Mouse (Mus musculus) CH12.LX (cell line): ENCODE measurements at regions not wholly inside any gene's neighbourhood (a gene's known extent, or its start where the extent isn't known, plus 50 kb on each side); places are given as distances from the start of the nearest gene placed in this dataset.

Experiments used
- CTCF ChIP-seq, 2 experiments: IDR thresholded peaks in 1 of 2; conservative IDR thresholded peaks in 1 of 2; 2 replicates each; pipeline ENCODE4 v1.5.1; 2011 to 2012; ENCODE audit warnings: low read depth in 2 of 2, low read length in 2 of 2, improper control_type of control experiment in 1 of 2, inconsistent platforms in 1 of 2, mild to moderate bottlenecking in 1 of 2, moderate library complexity in 1 of 2
- EP300 ChIP-seq: IDR thresholded peaks from 2 replicates; pipeline ENCODE4 v1.6.1; 2011; ENCODE audit warnings: low read length, improper control_type of control experiment
- ETS1 ChIP-seq: conservative IDR thresholded peaks from 2 replicates; pipeline ENCODE4 v1.6.1; 2012; ENCODE audit warnings: low read depth, mild to moderate bottlenecking, inconsistent platforms, low read length, improper control_type of control experiment, moderate library complexity
- MAFK ChIP-seq: IDR thresholded peaks from 2 replicates; pipeline ENCODE4 v1.6.1; 2011; ENCODE audit warnings: low read length, improper control_type of control experiment; ENCODE audit not compliant: insufficient replicate concordance
- NELFE ChIP-seq: IDR thresholded peaks from 2 replicates; pipeline ENCODE4 v1.6.1; 2011; ENCODE audit warnings: low read depth, low read length, improper control_type of control experiment
- RAD21 ChIP-seq: IDR thresholded peaks from 2 replicates; pipeline ENCODE4 v1.6.1; 2011; ENCODE audit warnings: low read depth, mild to moderate bottlenecking, low read length, improper control_type of control experiment, moderate library complexity

GRCm38 (mm10) chr6:91598942-91599341 lies 83.2 kb downstream of the Lsm3 start:
- no peak for TF ChIP-seq CTCF (conservative IDR thresholded peaks at IDR 0.05 in 1 of 2, IDR thresholded peaks at IDR 0.05 in 1 of 2; ENCODE audit: low read depth in 2 of 2, low read length in 2 of 2)
- no peak for TF ChIP-seq EP300
- no peak for TF ChIP-seq ETS1
- TF ChIP-seq MAFK: no peak
- TF ChIP-seq RAD21: no peak
- no peak for TF ChIP-seq NELFE
